Mouse (Mus musculus) ES-E14 (cell line): ENCODE data around the gene Tagln3.

ENCODE experiments used
- CHD2 ChIP-seq: IDR thresholded peaks from 2 replicates; pipeline ENCODE4 v1.6.1; 2014; ENCODE audit warnings: mild to moderate bottlenecking, low read depth, low read length, inconsistent platforms
- HCFC1 ChIP-seq: IDR thresholded peaks from 2 replicates; pipeline ENCODE4 v1.6.1; 2012; ENCODE audit warnings: low read length, inconsistent platforms, borderline replicate concordance; ENCODE audit not compliant: insufficient read depth
- MAFK ChIP-seq: IDR thresholded peaks from 2 replicates; pipeline ENCODE4 v1.6.1; 2014; ENCODE audit warnings: mild to moderate bottlenecking, low read depth, low read length, inconsistent platforms; ENCODE audit not compliant: insufficient read depth
- ZC3H11A ChIP-seq: IDR thresholded peaks from 2 replicates; pipeline ENCODE4 v1.6.1; 2012; ENCODE audit warnings: low read depth, mild to moderate bottlenecking, inconsistent platforms, low read length, borderline replicate concordance
- ZNF384 ChIP-seq: IDR thresholded peaks from 2 replicates; pipeline ENCODE4 v1.6.1; 2012; ENCODE audit warnings: low read depth, low read length, inconsistent platforms

DNA sequence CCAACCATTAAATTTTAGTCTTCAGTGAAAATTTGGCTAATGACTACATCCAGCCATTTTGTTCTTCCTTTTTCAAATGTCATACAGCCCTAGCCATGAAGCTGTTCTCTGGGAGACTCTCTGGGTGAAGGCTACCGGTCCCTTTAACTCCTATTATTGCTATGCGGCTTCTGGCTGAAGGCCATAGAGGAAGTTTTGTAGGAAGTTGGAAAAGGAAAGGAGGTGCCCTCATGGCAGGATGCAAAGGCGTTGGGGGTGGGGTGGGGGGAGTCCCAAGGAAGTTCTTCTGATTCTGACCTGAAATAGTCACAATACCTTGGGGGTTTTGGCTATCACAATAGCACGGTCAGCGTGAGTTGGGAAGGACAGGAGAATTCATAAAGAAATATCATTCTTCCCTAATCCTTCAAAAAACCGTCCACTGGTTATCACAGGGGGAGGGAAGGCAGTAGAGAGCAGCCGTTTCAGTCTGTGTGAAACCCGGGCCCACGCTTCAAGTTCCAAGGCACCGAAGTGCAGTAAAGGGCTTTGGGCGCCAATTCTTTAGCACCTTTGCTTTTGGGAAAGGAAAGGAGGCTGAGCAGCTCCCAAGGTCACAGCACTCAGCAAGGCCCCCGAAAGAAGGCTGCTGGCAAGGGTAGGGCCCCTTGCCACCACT lies 33.1 kb upstream of the Tagln3 start:
- TF ChIP-seq MAFK (no peak), CHD2 (no peak), HCFC1 (no peak), ZC3H11A (no peak), ZNF384 (no peak)
